Mouse (Mus musculus): ENCODE results near the gene Bad. TPM values are rescaled to one million over a fixed set of nuclear protein-coding genes. Genes with fewer than 3 reads are reported as not detected.

Bad gene
- polyA plus RNA-seq, 3 experiments from 2014 or later, result 42.9 to 55.0 (median 47.6) TPM

DNA sequence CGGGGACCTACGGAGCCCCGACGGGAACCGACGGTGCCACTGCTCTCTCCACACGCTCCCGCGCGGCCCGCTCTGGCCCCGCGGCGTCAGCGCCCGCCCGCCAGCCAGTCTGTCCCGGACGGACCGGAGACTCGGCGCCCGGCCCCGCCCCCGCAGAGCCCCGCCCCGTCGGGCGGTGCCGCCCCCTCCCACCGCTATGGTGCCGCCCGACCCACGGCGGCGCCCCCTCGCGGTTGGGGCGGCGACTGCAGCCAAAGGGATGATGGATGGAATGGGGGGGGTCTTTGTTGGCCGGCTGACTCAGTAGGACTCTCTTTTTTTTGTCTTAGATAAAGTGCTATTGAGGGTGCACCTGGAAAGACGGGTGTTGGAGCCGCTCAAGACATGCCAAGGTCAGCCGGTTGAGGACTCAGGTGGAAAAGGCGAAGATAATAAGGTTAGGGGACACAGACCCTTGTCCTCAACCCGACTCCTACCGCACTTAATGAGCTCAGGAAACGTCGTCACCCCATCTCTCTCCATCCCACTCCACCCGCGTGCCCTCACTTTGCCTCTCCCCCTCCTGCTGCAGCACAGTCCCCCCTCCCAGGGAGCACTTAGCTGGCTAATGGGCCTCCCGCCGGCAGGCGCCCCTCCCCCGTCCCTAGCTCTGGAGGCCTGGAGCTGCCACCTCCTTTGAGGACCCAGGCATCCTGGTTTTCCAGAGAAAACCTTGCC, 28.2 kb downstream of the Bad start:
- ATAC-seq, result peak; percentile 49

DNA sequence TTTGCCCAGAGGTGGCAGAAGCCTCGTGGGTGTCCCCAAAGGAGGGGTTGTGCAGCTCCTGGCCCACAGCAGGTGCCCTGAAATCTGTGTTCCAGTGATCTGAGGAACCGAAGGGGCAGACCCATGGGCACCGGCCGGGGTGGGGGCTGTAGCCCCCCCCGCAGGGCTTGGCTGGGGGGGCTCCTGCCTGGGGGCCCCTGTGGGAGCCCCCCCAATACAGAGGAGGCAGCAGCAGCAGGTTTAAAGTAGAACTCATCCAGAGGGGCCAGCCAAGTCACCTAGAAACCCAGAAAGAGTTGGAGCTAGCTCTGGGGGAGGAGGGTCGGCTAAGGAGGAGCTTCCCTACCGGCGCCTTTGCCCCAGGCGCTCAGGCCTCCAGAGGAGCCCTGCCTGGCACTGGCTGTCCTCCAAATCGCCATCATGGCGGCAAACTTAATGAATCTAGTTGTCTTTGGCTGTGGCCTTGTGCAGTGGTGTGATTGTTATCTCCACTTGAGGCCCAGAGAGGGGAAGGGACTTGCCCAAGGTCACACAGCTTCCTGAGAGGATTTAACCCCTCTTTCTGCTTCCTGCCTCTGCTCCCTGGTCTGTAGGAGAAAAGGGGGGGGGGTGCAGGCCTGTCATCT, 28.9 kb downstream of the Bad start:
- ATAC-seq, result no peak

DNA sequence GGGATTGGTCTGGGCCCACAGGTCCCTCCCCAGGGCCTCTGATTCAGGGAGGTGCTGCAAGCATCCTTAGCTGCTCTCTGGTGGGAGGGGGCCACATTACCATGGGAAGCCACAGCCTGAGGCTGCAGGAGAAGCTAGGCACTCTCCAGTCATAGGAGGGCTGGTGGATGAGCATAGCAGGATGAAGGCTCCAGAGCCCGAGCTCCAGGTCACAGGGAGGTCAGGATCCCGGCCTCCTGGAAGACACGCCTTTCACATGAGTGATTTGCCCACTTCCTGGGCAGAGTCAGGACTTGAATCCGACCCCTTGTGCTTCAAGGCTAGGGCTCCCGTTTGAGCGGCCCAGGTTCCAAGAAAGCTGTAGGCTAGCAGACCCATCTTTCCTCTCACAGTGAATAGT, 30.0 kb downstream of the Bad start:
- ATAC-seq, result no peak

DNA sequence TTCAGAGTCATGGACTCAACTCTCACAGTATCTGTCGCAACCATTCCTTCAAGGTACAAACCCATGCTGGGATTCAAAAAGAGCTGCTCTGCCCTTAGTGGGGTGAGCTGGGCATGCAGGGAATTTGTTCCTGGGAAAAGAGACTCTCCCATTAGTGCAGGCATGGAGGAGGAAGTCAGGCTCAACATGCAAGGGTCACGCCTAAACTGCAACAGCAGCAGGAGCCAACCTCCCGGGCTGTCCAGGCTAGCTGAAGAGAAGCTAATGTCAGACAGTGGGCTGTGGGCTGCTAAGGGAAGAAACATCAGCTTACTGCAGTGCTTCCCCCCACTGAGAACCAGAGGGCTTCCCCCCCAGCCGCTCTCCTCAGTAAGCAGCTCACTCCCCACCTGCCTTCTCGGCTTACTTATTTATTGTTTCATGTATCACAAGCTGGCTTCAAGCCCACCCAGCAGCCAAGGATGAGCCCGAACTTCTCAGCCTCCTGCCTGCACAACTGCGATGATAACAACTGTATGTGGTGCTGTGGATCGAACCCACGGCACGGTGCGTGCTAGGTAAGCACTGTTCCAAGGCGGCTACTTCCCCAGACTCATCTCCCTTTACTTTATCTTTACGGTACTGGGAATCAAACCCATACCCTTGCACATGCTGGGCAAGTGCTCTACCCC, 30.7 kb downstream of the Bad start:
- ATAC-seq, result no peak

DNA sequence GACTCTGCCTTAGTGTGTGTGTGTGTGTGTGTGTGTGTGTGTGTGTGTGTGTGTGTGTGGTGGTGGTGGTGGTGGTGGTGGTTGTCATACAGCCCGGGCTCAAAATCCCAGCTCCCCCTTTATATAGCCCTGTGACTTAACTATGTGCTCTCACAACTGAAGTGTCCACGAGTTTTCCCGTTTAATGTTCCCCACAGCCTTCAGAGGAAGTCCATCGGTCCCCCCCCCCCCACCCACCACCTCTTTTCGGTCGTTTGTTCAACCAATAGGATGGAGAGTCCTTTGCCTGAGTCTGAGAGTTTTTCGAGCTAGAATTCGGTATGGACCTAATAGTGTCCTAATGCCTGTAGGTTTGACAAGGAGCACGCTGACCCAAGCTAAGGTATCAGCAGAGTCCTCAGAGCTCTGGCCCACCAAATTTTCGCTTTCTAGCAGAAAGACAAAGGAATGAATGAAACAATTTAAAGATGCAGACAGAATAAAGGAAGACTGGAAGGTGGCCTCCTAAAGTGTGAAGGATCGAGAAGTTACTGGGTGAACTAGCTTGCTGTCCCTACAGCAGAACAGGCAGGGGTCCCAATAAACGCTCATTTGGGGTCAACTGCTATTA, 32.0 kb downstream of the Bad start:
- ATAC-seq, result no peak

DNA sequence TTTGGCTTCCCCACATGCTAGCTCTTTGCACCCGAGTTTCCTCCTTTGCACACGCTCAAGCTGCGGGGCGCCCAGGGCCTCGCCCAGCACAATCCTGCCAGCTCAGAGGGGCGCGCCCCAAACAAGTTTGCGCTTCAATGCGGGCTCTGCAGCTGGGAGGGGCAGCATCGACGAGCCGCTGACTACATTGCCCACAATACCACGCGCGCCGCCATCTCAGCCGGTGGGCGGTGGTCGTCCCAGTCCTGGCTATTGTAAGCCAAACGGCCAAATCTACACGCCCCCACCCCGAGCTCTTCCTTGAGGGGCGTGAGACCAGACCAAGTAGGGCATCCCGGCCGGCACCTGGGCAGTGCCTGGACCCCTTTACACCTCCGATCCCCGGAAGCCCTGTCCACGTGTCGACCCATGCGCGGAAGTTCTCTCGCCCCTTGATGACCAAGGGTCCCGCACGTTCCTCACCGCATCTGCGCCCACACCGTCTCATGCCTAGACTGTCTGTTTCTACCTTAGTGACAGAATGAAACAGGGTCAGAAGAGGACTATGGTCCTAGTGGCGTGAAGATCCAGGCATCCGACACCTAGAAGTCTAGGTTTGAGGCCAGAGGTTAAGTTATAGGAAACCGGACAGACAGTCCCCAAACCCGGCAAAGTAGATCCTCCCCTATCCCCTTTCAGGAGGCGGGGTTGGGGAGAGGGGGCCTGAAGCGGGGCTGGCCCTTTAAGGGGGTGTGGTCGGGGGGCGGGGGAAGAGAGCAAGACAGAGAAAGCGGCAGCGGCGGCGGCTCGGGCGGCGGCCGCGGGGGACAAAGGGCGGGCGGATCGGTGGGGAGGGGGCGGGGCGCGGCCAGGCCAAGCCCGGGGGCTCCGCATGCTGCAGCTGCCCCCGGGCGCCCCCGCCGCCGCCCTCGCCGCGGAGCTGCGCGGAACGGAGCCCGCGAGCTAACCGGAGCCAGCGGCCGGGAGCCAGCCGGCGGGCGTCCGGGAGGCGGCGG, 32.8 kb downstream of the Bad start, which contains the start of gene Ppp1r14b:
Ppp1r14b (plus strand) TSS at position 758 of the 995 bp plus-strand sequence.
- peak; percentile 60 for ATAC-seq

DNA sequence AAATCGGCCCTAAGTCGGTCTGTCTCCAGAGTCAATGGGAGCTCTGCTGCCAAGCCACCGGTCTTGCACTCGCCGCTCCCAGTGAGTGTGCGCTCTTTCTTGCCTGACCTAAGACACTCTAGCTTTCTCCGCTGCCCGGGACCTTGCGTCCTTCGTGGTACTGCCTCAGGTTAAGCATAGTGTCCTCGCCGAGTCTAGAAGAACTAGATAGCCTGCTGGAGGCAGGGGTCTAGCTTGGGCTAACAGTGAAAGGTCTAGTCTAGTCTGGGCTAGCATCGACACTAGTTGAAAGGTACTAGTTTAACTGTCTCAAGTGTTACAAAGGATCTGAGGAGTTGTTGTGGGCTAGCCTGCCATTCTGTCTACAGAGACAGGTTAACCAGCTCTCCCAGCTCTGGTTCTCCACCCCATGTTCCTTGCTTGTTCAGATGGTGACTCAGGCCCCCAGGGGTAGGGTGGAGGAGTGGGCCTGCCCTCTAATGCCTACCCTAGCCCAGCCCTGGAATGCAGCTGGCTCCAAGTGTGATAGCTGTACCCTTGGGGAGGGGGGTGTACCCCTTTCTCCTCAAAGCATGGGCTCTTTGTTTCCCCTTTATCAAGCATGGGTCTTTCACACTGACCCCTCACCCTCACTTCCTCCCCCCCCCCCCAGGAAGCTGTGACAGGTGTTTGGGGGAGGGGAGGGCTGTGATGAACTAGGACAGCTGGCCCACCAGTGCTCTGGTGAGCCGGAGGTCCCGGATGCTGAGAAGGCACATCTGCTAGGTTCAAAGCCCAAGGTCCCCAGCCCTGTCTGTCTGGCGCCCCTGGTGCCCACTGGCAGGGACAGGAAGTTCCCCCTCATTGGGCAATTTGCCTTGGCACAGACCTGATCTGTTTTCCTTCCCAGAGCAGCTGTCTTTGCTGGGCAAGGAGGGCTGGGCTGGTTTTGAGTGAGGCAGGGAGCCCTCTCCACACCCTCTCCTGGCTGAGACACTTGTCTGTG, 34.2 kb downstream of the Bad start, which contains the start of gene Plcb3:
Plcb3 (minus strand) TSS at position 934 of the 985 bp plus-strand sequence.
- ATAC-seq, result no peak

DNA sequence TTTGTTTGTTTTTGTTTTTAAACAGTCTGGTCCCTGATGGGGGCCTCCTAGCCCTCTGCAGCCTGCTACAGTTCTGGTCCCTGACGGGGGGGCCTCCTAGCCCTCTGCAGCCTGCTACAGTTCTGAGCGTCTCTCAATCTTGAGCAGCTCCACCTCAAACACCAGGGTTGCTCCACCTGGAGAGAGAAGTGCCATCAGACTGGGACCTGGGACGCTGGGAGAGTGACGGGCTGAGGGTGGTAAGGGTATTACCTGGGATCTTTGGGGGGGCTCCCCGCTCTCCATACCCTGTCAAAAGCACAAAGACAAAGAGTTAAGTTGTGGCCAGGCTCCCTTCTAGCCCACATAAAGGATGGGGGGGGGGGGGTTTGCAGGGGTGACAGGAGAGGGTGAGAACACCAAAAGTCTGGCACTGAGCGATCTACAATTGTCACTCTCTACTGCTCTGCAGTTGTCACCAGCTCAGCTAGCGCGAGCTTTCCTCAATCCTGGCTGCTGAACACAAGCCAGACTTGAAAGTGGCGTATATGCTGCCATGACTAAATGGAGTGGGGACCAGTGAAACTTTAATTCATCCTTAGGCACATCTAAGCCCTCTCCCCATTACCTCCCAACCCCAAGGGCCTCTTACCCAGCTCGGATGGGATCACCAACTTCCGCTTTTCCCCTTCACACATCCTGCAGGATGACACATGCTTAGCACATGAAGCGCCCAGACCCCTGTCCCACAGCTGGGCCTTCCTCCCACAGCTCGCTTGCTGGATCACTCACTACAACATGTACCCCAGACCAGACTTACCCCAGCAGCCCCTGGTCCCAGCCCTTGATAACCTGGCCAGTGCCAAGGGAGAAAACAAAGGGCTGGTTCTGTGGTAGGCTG, 36.3 kb downstream of the Bad start:
- no peak for ATAC-seq

DNA sequence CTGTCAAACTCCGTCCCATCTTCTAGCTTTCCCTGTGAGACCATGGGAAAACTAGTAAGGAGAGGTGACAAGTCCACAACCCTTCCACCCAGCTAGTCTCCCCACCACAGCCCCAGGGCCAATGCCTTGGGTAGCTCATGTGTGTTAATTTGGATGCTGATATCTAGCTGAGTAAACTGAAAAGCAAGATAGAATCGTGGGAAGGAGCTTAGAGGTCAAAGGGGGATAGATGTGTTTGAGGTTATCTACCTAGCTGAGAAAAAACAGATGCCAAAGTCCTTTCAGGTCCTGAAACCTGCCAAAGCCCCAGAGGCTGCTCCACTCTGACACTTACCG, 36.9 kb downstream of the Bad start:
- ATAC-seq, result no peak

DNA sequence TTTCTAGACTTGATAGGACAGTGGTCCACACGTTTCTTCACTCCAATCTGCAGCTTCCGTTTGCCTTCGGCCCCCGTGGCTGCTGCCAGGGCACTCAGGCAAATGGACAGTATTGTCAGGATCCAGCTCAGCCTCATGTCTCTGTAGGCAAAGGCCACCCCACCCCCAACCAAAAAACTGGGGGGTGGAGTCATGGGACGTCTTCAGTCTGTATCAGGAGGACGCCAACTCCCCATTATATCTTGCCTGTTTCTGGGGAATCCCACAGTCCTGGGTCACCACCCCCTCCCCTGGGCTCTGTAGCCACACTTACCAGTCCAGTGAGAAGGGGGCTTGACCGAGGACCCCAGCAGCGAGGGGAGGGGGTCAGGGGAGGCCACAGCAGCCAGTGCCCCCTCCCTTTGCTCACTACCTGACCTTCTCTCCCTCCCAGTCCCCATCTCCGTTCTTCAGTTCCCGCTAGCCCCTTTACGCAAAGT, 37.4 kb downstream of the Bad start:
- no peak for ATAC-seq

DNA sequence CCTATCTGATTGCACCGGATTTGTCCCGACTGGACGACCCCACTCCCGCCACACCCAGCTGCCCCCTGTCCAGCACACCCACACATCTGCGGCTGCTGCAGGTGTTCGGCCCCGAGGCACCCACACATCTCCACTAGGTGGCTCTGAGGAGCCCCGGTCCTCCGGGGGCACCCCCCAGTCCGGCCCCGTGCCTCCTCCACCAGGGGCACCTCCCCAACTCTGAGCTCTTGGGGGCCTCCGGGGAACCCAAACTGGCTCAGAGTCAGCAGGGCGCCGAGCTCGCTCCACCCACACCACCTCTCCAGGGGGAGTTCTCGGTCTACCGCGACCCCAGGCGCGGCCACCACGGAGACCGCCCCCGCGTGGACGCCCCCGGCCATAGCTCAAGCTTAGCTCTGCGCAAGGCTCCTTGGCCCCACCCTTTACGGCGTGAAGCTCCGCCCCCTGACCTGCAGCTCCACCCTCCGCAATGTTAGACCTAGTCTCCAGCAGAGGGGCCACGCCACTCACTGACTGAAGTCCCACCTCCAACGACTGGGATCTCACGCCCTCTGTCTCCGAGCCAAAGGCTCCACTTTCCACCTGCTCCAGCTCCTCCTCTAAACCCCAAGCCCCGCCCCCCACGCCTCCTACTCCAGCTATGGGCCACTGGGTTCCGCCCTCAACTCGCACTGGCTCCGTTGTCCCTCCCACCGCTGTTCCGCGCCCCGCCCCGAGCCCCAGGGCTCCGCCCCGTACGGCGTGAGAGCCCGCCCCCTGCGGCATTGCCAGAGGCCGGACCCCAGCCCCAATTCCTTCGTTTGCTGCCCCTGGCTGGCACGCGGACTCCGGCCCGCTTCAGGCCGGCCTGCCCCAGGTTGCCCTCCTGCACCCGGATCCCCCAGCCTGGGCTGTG, 38.1 kb downstream of the Bad start:
- ATAC-seq, result peak; percentile 90

DNA sequence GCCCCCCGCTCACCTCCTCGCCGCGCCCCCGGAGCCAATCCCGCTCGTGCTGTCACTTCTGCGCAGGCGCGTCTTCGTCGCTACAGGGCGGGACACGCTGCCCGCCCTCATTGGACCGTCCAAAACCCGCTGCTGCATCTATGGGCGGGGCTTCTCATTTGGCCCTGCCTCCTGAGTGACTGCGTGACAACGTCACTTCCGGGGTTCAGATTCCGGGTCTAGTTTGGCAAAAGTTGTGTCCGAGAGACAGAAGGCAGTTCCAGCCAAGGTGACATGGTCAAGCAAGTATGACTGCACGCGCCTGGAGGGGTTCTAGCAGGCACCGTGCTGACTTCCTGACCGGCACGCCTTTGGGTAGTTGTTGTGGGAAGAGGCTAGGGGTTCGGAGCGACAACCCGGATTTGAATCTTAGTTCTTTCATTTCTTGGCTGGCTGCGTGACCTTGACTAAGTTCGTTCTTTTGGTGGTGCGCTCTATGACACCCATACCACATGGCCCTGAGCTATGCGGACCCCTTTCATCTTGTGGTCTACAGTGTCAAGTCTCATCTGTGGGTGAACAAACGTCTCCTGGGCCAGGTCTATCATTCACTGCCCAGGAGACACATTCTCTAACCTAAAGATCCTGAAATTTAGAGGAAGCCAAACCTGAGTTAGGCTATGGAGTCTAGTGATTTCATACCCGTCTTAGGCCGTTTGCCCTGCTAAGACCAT, 38.9 kb downstream of the Bad start, which contains the start of gene Fkbp2:
Fkbp2 (minus strand) TSS at position 121 of the 713 bp plus-strand sequence.
- peak; percentile 64 for ATAC-seq

DNA sequence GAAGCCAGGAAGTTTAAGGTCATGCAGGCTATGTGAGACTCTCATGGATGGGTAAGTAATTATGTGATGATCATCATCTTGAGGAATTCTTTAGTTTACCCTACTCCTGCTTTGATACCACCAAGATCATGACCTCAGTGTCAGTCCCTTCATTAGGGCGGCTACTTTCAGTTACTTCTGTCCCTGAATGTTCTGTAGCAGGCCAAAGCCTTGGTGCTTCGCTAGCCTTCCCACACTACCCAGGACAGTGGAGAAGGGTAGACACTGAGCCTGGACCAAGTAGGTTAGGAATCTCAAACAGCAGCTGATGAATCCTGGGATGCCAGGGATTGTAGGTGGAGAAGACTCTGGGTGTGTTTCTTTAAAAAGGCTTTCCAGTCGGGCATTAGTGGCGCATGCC, 39.8 kb downstream of the Bad start:
- ATAC-seq, result no peak

DNA sequence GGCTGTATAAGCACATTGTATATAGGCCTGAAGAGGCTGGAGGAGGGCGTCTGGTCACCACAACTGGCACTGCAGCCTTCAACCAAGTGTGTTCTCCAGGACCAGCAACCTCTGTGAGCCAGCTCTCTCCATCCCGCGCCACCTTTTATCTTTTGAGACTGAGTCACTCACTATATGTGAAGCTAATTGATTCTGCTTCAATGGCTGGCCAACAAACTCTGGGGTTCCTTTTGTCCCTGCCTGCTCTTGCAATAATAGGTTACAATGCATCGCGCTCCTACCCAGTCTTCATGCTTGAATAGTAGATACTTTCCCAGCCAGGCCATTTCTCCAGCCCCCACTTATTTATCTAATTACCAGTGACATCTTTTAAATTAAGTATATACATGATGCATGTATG, 42.0 kb downstream of the Bad start:
- ATAC-seq, result no peak

DNA sequence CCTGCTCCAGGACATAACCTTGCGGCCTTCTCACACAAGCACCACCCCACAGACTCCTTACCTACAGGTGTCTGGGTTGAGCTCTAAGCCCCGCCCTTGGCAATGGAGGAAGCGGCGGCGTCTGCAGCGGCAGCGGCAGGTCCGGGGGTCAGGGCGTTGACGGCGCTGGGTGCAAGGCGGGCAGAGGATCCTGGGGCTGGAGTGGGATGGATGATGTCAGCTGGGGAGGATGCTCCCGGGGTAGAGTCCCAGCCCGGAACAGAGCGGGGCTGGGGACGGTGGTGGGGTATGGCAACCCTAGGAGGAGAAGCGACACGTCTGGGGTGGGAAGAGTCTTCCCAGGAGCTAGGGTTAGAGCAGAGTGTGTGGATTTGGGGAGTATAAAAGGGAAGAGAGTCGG, 43.6 kb downstream of the Bad start:
- ATAC-seq, result no peak

DNA sequence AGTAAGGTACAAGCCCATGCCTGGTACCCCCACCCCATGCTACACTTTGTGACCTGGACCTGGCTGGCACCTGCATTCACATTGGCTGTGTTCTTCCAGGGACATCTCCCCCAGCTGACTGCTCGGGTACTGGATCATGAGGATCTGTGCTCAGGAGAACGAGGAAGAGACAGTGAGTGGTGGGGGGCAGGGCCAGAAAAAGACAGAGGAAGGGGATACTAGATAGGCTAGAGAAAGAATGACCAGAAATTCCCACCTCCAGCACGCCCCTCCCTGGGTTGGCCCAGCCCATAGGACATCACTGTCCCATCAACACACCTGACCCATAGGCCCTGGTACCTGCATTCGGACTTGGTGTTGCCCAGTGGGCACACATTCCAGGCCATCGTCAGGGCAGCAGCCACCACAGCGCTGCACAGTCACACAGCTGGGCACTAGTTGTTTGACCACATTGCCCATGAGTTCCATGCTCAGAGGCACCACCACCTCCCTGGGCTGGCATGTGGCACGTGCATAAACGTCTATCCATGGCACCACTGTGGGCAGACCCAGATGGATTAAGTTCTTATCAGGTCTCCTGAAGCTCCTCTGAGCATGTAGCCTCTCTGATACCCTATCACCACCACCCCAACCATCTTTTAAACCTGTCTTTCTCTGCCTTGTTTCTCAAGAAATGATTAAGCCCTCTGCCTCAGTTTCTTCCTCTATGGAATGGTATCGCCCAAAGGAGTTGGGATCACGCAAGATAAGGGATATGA, 44.5 kb downstream of the Bad start:
- ATAC-seq, result no peak
